Mouse (Mus musculus) G1E (cell line): Measurements from ENCODE around the gene Chd6. TPM values are rescaled to one million over a fixed set of nuclear protein-coding genes. Genes with fewer than 3 reads are reported as not detected.

ENCODE experiments used
- ATAC-seq: 2 replicates; pipeline ENCODE4 v1.8.0; 2016; ENCODE audit warnings: mild to moderate bottlenecking; ENCODE audit not compliant: insufficient number of reproducible peaks, poor library complexity, low FRiP score, severe bottlenecking; ENCODE audit errors: extremely low read depth
- DNase-seq: peaks from one replicate; pipeline ENCODE4 v3.0.0; 2012; ENCODE audit warnings: low spot score
- H3K27me3 ChIP-seq: 2 replicates; pipeline ENCODE4 v1.6.1; 2012; ENCODE audit warnings: mild to moderate bottlenecking, low read length, inconsistent platforms; ENCODE audit not compliant: insufficient read depth
- H3K36me3 ChIP-seq: replicated peaks from 2 replicates; pipeline ENCODE3; 2012; ENCODE audit warnings: mild to moderate bottlenecking, inconsistent platforms
- H3K4me1 ChIP-seq: 2 replicates; pipeline ENCODE4 v1.6.1; 2012; ENCODE audit warnings: low read depth, low read length, inconsistent platforms, mixed read lengths; ENCODE audit not compliant: insufficient read depth
- H3K4me3 ChIP-seq: 2 replicates; pipeline ENCODE4 v1.5.1; 2012; ENCODE audit warnings: low read depth, mild to moderate bottlenecking, inconsistent platforms, low read length, moderate library complexity, mixed read lengths
- H3K9me3 ChIP-seq: replicated peaks from 2 replicates; pipeline ENCODE4 v1.6.1; 2012; ENCODE audit warnings: inconsistent platforms
- CTCF ChIP-seq: IDR thresholded peaks from 2 replicates; pipeline ENCODE4 v1.5.1; 2012; ENCODE audit warnings: low read depth, low read length, inconsistent platforms, mixed read lengths
- GATA1 ChIP-seq: IDR thresholded peaks from 2 replicates; pipeline ENCODE4 v1.6.1; 2012; ENCODE audit warnings: borderline replicate concordance, low read length, inconsistent platforms, mixed read lengths
- GATA2 ChIP-seq: IDR thresholded peaks from 2 replicates; pipeline ENCODE4 v1.6.1; 2012; ENCODE audit warnings: low read depth, low read length, inconsistent platforms, borderline replicate concordance
- POLR2AphosphoS5 ChIP-seq: IDR thresholded peaks from 2 replicates; pipeline ENCODE4 v1.6.1; 2012; ENCODE audit warnings: low read depth, low read length, inconsistent platforms; ENCODE audit not compliant: insufficient replicate concordance
- TAL1 ChIP-seq: conservative IDR thresholded peaks from 2 replicates; pipeline ENCODE4 v1.6.1; 2012; ENCODE audit warnings: low read depth, low read length, inconsistent platforms, mixed read lengths
- polyA plus RNA-seq: library from polyadenylated mRNA; stranded (reverse); fragments of >175 nt; gene quantifications from 2 replicates; pipeline ENCODE4 v1.2.3, GENCODE M21; 2012
- total RNA-seq, 2 experiments: library from RNA; stranded (forward) in 1 of 2; stranded (reverse) in 1 of 2; fragments of 200-1000 nt in 1 of 2; fragments of >200 nt in 1 of 2; fragmentation: Nextera tagmentation in 1 of 2; gene quantifications; 2 replicates each; pipeline ENCODE4 v1.2.3; 2014 to 2017

Gene Chd6
- total and polyA plus RNA-seq, 3 experiments, result 9.7 to 79.5 (median 39.1) TPM

GRCm38 (mm10) chr2:161108085-161108927 is 569 bp downstream of the Chd6 start:
- no peak for ATAC-seq
- DNase-seq, result peak; percentile 58
- H3K36me3 ChIP-seq, result peaks cover 6% of the 10 kb centered on the region
- peaks cover 12% of the 10 kb centered on the region for H3K4me1 ChIP-seq
- peaks cover 11% of the 10 kb centered on the region for H3K27me3 ChIP-seq
- TF ChIP-seq POLR2AphosphoS5 (no peak), CTCF (no peak), TAL1 (no peak), GATA1 (no peak), GATA2 (no peak)
- no peaks in the 10 kb centered on the region for H3K9me3 ChIP-seq
- H3K4me3 ChIP-seq, result peak overlapping the region; percentile 88

- Histone ChIP-seq H3K4me1 (peaks cover 12% of the 10 kb centered on the region), H3K27me3 (peaks cover 6% of the 10 kb centered on the region; the same call in 1 of the 2 replicates), H3K4me3 (no peak overlapping the region), H3K36me3 (peaks cover 6% of the 10 kb centered on the region), H3K9me3 (no peaks in the 10 kb centered on the region)
- ATAC-seq (no peak), DNase-seq (no peak)
- no peak for TF ChIP-seq GATA1
- no peak for TF ChIP-seq CTCF
- TF ChIP-seq GATA2, result no peak
- TF ChIP-seq POLR2AphosphoS5, result no peak
Measured at GRCm38 (mm10) chr2:161107236-161107635, 1.6 kb downstream of the Chd6 start.

DNA sequence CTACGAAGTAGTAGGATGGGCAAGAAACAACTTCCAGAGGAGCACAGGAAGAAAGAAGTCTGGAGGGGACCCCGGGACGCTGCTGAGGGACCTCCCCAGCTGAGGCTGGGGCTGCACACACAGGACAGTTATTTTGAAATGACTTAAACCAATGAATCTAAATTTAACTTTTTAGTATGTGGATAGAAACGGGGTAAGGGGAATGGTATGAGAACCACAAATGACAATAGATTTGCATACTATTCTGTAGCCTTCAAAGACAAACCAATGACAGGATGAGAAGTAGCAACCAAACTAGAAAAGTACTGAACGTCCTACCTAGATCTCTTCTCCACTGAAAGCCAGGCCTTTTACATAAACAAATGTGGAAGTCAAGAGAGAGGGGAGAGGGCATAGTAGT is 5.1 kb downstream of the Chd6 start:
- ATAC-seq (no peak), DNase-seq (no peak)
- TF ChIP-seq TAL1 (no peak), POLR2AphosphoS5 (no peak), GATA1 (no peak), GATA2 (no peak), CTCF (no peak)

GRCm38 (mm10) chr2:161102102-161102501 is 6.8 kb downstream of the Chd6 start:
- Histone ChIP-seq H3K4me1 (peaks cover 8% of the 10 kb centered on the region; the same call in 1 of the 2 replicates), H3K36me3 (peaks cover 13% of the 10 kb centered on the region), H3K27me3 (no peaks in the 10 kb centered on the region), H3K4me3 (no peak overlapping the region), H3K9me3 (no peaks in the 10 kb centered on the region)
- no peak for TF ChIP-seq POLR2AphosphoS5
- TF ChIP-seq CTCF, result no peak
- no peak for TF ChIP-seq GATA2
- ATAC-seq (no peak), DNase-seq (no peak)

More for the DNA sequence above, 5.1 kb downstream of the Chd6 start:
- peaks cover 9% of the 10 kb centered on the region; the same call in 1 of the 2 replicates for H3K4me1 ChIP-seq
- no peaks in the 10 kb centered on the region for H3K9me3 ChIP-seq
- H3K36me3 ChIP-seq, result peaks cover 13% of the 10 kb centered on the region
- H3K4me3 ChIP-seq, result no peak overlapping the region
- no peaks in the 10 kb centered on the region for H3K27me3 ChIP-seq

GRCm38 (mm10) chr2:161097746-161098145 is 11.1 kb downstream of the Chd6 start:
- Histone ChIP-seq H3K27me3 (no peaks in the 10 kb centered on the region), H3K9me3 (no peaks in the 10 kb centered on the region), H3K4me3 (no peak overlapping the region), H3K4me1 (peaks cover 3% of the 10 kb centered on the region; the same call in 1 of the 2 replicates), H3K36me3 (peaks cover 20% of the 10 kb centered on the region)
- no peak for ATAC-seq
- no peak for TF ChIP-seq POLR2AphosphoS5
- TF ChIP-seq GATA1, result no peak
- TF ChIP-seq TAL1, result no peak
- TF ChIP-seq CTCF, result no peak
- no peak for TF ChIP-seq GATA2
- DNase-seq, result no peak

- Histone ChIP-seq H3K4me1 (no peaks in the 10 kb centered on the region), H3K4me3 (no peak overlapping the region), H3K27me3 (no peaks in the 10 kb centered on the region), H3K9me3 (no peaks in the 10 kb centered on the region), H3K36me3 (peaks cover 30% of the 10 kb centered on the region)
- TF ChIP-seq CTCF, result no peak
- no peak for TF ChIP-seq POLR2AphosphoS5
- TF ChIP-seq GATA2, result no peak
- no peak for TF ChIP-seq TAL1
- no peak for TF ChIP-seq GATA1
- ATAC-seq (no peak), DNase-seq (no peak)
Measured at GRCm38 (mm10) chr2:161090746-161091405, 18.0 kb downstream of the Chd6 start.
